Mouse (Mus musculus): ENCODE results near the gene Mllt3.
"Not testable (repeated sequence)": the region's sequence is repeated elsewhere in the genome, so short reads cannot be mapped to it uniquely, and the experiment has no call there.

Gene Mllt3

DNA sequence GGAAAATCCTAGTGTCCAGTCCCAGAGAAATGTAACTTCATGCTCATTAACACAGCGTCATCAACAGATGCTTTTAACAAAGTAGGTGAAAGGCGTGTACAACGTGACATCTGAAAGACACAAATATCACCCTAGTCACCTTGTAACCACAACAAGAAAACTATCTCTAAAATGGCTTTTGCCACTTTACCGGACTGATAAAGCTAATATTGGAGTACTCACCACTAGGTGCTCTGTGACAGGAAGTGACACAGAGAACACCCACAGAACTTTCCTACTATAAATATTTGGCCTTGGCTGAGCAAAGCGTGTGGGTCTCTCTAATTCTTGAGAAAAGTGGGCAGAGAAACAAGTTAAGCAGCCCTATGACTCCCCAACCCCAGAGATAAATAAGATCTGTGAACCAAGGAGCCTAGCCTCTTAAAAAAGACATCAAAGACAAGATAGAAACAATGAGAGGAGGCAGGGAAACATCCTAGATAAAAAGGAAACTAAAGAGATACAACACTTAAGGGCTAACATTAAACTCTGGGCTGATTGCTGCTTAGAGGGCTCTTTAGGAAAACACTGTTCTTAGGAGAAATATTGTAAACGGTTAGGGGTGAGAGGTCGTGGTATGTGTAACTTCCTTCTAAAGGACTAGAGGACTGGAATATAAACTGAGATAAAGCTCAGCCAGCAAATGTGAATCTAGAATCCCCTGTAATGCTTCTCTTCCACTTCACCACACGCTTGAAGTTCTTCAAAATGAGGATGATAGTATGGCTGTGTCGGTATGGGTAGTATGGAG is 29.8 kb downstream of the Mllt3 start:
- Histone ChIP-seq H3K36me3 (ENCODE audit: insufficient read depth, low read length) (no peaks in the 10 kb centered on the region), H3K4me1 (replicated peaks; ENCODE audit: low read depth, low read length) (no peaks in the 10 kb centered on the region), H3K27me3 (ENCODE audit: insufficient read depth, low read length) (no peaks in the 10 kb centered on the region), H3K9me3 (ENCODE audit: low read length) (no peaks in the 10 kb centered on the region), H3K4me3 (replicated peaks; ENCODE audit: low read length) (no peak overlapping the region)
- TF ChIP-seq POU5F1 (IDR thresholded peaks at IDR 0.05; ENCODE audit: borderline replicate concordance, low read length): no peak
- TF ChIP-seq NANOG (IDR thresholded peaks at IDR 0.05; ENCODE audit: borderline replicate concordance, low read length): no peak

DNA sequence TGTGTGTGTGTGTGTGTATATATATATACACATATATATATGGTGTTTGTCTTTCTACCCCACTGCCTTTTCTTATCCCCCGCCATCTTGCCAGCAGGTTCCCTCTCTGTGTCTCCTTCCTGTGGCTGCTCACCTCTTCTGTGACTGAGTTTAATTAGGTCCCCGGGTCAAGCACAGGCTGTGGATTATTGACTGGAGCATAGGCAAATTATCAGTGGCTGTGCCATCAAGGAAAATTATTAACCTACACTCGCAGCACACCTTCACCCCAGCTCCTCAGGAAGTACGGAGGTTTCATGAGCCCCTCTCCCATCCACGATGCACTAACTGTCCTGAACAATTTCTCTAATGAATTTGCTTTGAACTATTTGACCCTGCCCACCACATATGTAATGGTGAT is 41.5 kb downstream of the Mllt3 start:
- Histone ChIP-seq H3K4me1 (replicated peaks; ENCODE audit: low read depth, low read length) (no peaks in the 10 kb centered on the region), H3K27me3 (ENCODE audit: insufficient read depth, low read length) (no peaks in the 10 kb centered on the region), H3K36me3 (ENCODE audit: insufficient read depth, low read length) (no peaks in the 10 kb centered on the region), H3K4me3 (replicated peaks; ENCODE audit: low read length) (no peak overlapping the region), H3K9me3 (ENCODE audit: low read length) (no peaks in the 10 kb centered on the region)
- no peak for TF ChIP-seq POU5F1 (IDR thresholded peaks at IDR 0.05; ENCODE audit: borderline replicate concordance, low read length)
- TF ChIP-seq CTCF (conservative IDR thresholded peaks at IDR 0.05; ENCODE audit: low read length): no peak
- no peak for TF ChIP-seq NANOG (IDR thresholded peaks at IDR 0.05; ENCODE audit: borderline replicate concordance, low read length)

DNA sequence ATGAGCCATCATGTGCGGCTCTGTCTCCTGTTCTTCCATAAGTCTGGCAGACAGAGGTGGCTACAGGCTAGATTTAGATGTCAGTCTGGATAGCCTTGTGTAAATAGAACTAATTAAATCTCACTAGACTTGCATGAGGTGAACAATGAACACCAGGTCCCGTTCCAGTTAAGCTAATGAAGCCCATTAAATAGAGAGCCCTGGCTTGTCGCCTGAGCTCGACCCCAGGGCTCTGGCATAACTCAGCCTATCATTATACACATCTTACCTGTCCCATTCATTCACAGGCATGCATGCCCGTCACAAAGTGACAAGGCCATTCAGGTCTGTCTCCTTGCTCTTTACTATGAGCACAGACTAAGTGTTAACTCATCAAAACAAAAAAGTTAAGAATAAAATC is 42.2 kb downstream of the Mllt3 start:
- no peaks in the 10 kb centered on the region for H3K36me3 ChIP-seq (ENCODE audit: insufficient read depth, low read length)
- TF ChIP-seq NANOG (IDR thresholded peaks at IDR 0.05; ENCODE audit: borderline replicate concordance, low read length) (no peak), CTCF (conservative IDR thresholded peaks at IDR 0.05; ENCODE audit: low read length) (no peak), POU5F1 (IDR thresholded peaks at IDR 0.05; ENCODE audit: borderline replicate concordance, low read length) (no peak)

DNA sequence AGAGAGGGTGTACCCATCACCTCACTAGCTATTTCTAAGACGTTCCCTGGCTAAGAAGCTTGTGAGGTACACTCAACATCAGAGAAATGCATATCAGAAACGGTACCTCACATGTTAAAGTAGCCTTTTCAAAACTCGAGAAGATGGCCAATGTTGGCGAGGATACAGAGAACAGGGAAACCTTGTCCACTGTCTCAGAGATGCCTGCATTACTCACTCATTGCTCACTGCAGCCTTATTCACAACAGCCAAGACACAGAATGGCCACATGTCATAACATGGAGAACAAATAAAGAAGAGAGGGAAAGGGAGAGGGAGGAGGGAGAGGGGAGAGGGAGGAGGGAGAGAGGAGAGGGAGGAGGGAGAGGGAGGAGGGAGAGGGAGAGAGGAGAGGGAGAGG is 47.9 kb downstream of the Mllt3 start:
- TF ChIP-seq CTCF (conservative IDR thresholded peaks at IDR 0.05; ENCODE audit: low read length): no peak
- no peaks in the 10 kb centered on the region for H3K4me1 ChIP-seq (replicated peaks; ENCODE audit: low read depth, low read length)
- H3K36me3 ChIP-seq (ENCODE audit: insufficient read depth, low read length): no peaks in the 10 kb centered on the region
- no peak overlapping the region for H3K4me3 ChIP-seq (replicated peaks; ENCODE audit: low read length)
- no peaks in the 10 kb centered on the region for H3K9me3 ChIP-seq (ENCODE audit: low read length)
- H3K27me3 ChIP-seq (ENCODE audit: insufficient read depth, low read length): no peaks in the 10 kb centered on the region

More for the DNA sequence above, 42.2 kb downstream of the Mllt3 start:
- no peaks in the 10 kb centered on the region for H3K4me1 ChIP-seq (replicated peaks; ENCODE audit: low read depth, low read length)
- no peak overlapping the region for H3K4me3 ChIP-seq (replicated peaks; ENCODE audit: low read length)
- no peaks in the 10 kb centered on the region for H3K27me3 ChIP-seq (ENCODE audit: insufficient read depth, low read length)
- no peaks in the 10 kb centered on the region for H3K9me3 ChIP-seq (ENCODE audit: low read length)

DNA sequence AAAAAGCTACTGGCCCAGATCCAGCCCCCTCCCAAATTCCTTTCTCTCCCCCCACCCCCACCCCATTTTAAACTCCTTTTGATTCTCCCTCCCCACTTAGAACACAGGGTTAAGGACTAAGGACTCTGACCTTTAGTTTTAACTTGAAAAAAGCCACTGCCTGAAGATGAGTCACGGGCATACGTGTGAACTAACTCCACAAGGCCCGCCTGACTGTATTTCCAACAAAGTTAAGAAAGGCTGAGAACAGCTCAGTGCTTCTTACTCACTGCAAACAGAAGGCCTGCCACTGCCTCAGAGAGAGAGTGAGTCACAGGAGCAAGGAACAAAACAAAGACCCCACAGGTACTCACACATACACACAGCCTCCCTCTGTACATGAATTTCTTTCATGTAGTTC is 48.6 kb downstream of the Mllt3 start:
- Histone ChIP-seq H3K27me3 (ENCODE audit: insufficient read depth, low read length) (no peaks in the 10 kb centered on the region), H3K36me3 (ENCODE audit: insufficient read depth, low read length) (no peaks in the 10 kb centered on the region), H3K4me1 (replicated peaks; ENCODE audit: low read depth, low read length) (no peaks in the 10 kb centered on the region), H3K9me3 (ENCODE audit: low read length) (no peaks in the 10 kb centered on the region), H3K4me3 (replicated peaks; ENCODE audit: low read length) (no peak overlapping the region)
- TF ChIP-seq CTCF (conservative IDR thresholded peaks at IDR 0.05; ENCODE audit: low read length) (no peak), NANOG (IDR thresholded peaks at IDR 0.05; ENCODE audit: borderline replicate concordance, low read length) (no peak), POU5F1 (IDR thresholded peaks at IDR 0.05; ENCODE audit: borderline replicate concordance, low read length) (no peak)

DNA sequence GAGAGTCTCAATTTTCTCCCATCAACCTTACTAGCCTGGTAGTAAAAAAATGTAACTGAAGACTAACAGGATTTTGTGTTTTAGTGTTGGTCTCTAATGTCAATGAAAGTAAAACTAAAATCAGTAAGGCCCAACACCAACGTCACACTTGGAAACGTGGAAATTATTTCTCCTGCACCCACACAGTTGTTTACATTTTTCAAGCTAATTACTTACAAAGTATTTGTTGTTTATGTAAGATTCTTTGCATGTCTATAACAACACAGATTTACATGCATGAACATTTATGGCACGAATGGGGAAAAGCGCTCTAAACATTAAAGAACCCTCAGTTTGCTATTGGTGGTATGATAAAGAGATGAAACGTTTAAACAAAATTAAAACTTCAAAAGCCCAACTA is 49.1 kb downstream of the Mllt3 start:
- TF ChIP-seq POU5F1 (IDR thresholded peaks at IDR 0.05; ENCODE audit: borderline replicate concordance, low read length) (no peak), NANOG (IDR thresholded peaks at IDR 0.05; ENCODE audit: borderline replicate concordance, low read length) (no peak), CTCF (conservative IDR thresholded peaks at IDR 0.05; ENCODE audit: low read length) (no peak)
- Histone ChIP-seq H3K4me3 (replicated peaks; ENCODE audit: low read length) (no peak overlapping the region), H3K4me1 (replicated peaks; ENCODE audit: low read depth, low read length) (no peaks in the 10 kb centered on the region), H3K36me3 (ENCODE audit: insufficient read depth, low read length) (no peaks in the 10 kb centered on the region), H3K27me3 (ENCODE audit: insufficient read depth, low read length) (no peaks in the 10 kb centered on the region), H3K9me3 (ENCODE audit: low read length) (no peaks in the 10 kb centered on the region)

DNA sequence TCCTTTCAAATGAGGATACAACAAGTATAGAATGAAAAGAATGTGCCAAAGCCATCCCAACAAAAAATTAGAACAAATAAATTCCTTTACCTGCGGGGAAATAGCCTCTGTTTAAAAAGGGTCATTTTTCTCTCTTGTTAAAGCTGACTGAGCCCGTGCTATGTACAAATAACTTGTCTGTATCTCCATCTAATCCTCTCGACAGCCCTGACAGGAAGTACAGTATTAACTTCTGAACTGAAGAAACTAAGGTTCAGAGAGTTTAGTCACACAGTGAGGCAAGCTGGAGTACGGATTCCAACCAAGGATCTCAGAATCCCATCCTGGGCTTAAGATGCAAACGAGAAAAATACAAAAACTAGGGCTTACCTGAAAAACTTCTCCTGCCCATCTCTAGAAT is 50.6 kb downstream of the Mllt3 start:
- Histone ChIP-seq H3K4me3 (replicated peaks; ENCODE audit: low read length) (no peak overlapping the region), H3K27me3 (ENCODE audit: insufficient read depth, low read length) (no peaks in the 10 kb centered on the region), H3K9me3 (ENCODE audit: low read length) (no peaks in the 10 kb centered on the region), H3K36me3 (ENCODE audit: insufficient read depth, low read length) (no peaks in the 10 kb centered on the region), H3K4me1 (replicated peaks; ENCODE audit: low read depth, low read length) (no peaks in the 10 kb centered on the region)
- no peak for TF ChIP-seq NANOG (IDR thresholded peaks at IDR 0.05; ENCODE audit: borderline replicate concordance, low read length)
- TF ChIP-seq CTCF (conservative IDR thresholded peaks at IDR 0.05; ENCODE audit: low read length): no peak
- TF ChIP-seq POU5F1 (IDR thresholded peaks at IDR 0.05; ENCODE audit: borderline replicate concordance, low read length): no peak

DNA sequence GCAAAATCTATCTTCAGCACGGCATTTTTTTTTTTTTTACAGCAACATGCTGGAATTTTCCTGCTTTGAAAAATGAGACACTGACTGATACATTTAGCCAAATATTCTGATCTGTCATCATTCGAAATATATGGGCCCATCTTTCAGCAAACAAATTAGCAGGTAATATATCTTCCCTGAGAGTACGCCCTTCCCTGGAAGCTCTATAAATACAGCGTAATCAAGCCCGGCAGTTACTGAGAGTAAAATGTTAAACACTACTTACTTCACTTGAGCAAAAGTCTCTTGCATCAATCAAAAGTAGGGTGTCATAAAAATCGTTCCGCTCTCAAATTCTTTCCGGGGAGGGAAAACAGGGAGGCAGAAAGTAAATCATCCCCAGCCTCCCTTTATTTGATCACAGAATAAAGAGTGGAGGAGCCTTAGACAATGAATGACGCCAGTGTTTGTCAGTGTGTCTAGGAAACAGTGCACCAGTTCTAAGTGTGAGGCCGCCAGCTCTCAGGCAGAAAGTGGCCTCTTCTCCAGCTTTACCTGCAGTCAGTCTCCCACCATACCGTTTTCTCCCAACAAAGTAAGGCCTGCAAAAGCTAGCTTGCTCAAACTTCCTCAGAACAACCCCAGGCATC is 55.2 kb downstream of the Mllt3 start:
- Histone ChIP-seq H3K36me3 (ENCODE audit: insufficient read depth, low read length) (no peaks in the 10 kb centered on the region), H3K4me3 (replicated peaks; ENCODE audit: low read length) (no peak overlapping the region), H3K4me1 (replicated peaks; ENCODE audit: low read depth, low read length) (no peaks in the 10 kb centered on the region), H3K27me3 (ENCODE audit: insufficient read depth, low read length) (no peaks in the 10 kb centered on the region), H3K9me3 (ENCODE audit: low read length) (peaks cover 10% of the 10 kb centered on the region)
- TF ChIP-seq POU5F1 (IDR thresholded peaks at IDR 0.05; ENCODE audit: borderline replicate concordance, low read length): no peak
- no peak for TF ChIP-seq CTCF (conservative IDR thresholded peaks at IDR 0.05; ENCODE audit: low read length)
- TF ChIP-seq NANOG (IDR thresholded peaks at IDR 0.05; ENCODE audit: borderline replicate concordance, low read length): no peak

DNA sequence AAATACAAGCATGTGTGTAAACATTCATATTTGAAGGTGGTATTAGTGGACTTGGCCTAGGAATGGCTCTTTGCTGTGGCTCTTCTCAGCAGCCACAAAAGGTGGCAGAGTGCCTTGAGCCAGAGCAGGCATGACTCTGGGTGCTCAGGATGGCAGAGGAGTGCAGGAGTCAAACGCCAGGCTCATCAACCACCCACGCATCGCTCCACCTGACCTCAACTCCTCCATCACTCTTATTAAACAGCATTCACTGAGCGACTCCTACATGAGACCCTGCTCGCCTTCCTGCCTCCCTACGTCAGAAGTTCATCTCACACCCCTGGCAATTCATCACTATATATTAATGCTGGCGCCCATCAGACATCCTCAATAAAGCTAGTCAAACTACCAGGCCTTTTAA is 67.3 kb downstream of the Mllt3 start:
- Histone ChIP-seq H3K4me3 (replicated peaks; ENCODE audit: low read length) (no peak overlapping the region), H3K36me3 (ENCODE audit: insufficient read depth, low read length) (no peaks in the 10 kb centered on the region), H3K9me3 (ENCODE audit: low read length) (no peaks in the 10 kb centered on the region), H3K27me3 (ENCODE audit: insufficient read depth, low read length) (no peaks in the 10 kb centered on the region), H3K4me1 (replicated peaks; ENCODE audit: low read depth, low read length) (peaks cover 8% of the 10 kb centered on the region)
- no peak for TF ChIP-seq POU5F1 (IDR thresholded peaks at IDR 0.05; ENCODE audit: borderline replicate concordance, low read length)
- no peak for TF ChIP-seq CTCF (conservative IDR thresholded peaks at IDR 0.05; ENCODE audit: low read length)

DNA sequence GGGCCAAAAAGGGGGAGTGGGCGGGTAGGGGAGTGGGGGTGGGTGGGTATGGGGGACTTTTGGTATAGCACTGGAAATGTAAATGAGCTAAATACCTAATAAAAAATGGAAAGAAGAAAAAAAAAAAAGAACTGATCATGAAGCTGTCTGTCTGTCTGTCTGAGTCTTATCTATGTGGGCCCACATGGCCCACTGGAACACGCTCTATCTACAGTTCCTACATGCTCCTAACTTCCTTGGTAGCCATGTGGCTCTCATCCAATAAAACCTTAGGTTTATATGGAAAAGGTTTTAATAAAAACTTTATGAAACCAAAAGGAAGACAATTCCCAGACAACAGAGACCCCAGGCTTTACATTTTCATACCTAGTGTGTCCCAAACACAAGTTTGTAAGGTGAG is 68.3 kb downstream of the Mllt3 start:
- H3K27me3 ChIP-seq (ENCODE audit: insufficient read depth, low read length); H3K4me3 ChIP-seq (replicated peaks; ENCODE audit: low read length); H3K36me3 ChIP-seq (ENCODE audit: insufficient read depth, low read length); H3K4me1 ChIP-seq (replicated peaks; ENCODE audit: low read depth, low read length); H3K9me3 ChIP-seq (ENCODE audit: low read length): not testable (repeated sequence)
